Mouse (Mus musculus): Measurements from ENCODE around the gene 1110008L16Rik. TPM values are rescaled to one million over a fixed set of nuclear protein-coding genes. Genes with fewer than 3 reads are reported as not detected.
"Not testable (repeated sequence)": the region's sequence is repeated elsewhere in the genome, so short reads cannot be mapped to it uniquely, and the experiment has no call there.

The 1110008L16Rik gene
- total RNA-seq (2021) = 1 to 10 TPM; 5.9 to 7.9 TPM

DNA sequence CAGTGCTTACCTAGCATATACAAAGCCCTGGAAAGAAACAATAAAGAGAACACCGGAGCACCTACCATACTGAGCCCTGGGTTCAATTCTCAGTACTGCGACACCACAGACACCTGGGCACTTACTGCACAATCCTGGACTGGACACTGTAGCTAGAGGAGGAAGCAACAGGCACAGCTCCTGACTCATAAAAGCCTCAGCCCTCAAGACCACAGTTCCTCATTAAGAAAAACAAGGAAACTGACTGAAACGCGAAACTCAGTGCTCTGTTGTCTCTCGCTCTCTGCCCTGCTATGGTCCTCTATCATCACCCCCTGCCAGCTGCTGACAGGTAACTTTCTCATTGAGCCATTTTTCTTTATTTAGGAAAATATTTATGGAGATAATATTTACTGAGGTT is at the start of gene 1110008L16Rik:
Gene 1110008L16Rik, plus strand, starts transcription at position 242 of the 400 bp plus-strand sequence.
- intact Hi-C loops (cut with DNase I) = no loop called here
- DNase-seq (ENCODE audit: extremely low spot score in 1 of 2, low spot score in 2 of 2) = no peak

DNA sequence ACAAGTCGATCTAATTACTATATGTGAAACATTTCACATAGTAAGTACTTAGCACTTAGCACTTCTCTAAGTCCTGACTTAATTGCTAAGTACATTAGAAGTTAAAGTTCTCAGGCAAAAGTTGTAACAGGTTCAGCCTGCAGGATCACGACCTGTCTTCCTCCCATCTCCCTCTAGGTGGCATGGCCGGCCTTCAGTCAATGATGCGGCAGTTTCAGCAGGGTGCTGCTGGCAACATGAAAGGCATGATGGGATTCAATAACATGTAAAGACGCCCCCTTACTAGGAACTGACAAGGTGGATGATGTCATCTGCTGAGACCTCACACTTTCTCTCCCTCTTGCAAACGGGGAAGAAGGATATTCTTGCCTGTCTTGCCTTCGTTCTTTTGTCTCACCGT is 37.4 kb upstream of the 1110008L16Rik start:
- DNase-seq (ENCODE audit: extremely low spot score in 1 of 2, low spot score in 2 of 2); intact Hi-C loops (cut with DNase I): not testable (repeated sequence)

GRCm38 (mm10) chr12:55263385-55263784 is 36.0 kb upstream of the 1110008L16Rik start:
- intact Hi-C loops (cut with DNase I); DNase-seq (ENCODE audit: extremely low spot score in 1 of 2, low spot score in 2 of 2): not testable (repeated sequence)

DNA sequence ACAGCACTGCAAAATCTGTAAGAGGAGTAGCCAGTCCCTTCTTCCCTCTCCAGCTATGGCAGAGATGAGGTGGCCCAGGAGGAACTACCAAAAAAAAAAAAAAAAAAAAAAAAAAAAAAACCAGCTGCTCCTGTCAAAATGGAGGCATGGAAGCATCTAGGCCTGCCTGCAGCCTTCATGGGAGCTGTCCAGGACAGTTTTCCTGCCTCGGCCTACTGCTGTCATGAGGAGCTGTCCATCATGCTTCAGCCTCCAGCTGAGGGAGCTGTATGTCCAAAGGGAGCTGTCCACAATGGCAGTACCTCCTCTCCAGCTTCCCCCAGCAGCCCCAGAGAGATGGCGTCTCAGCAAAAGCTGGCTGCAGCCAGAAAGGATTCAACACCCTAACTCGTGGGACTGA is 27.1 kb upstream of the 1110008L16Rik start:
- intact Hi-C loops (cut with DNase I) = no loop called here
- DNase-seq (ENCODE audit: extremely low spot score in 1 of 2, low spot score in 2 of 2) = no peak

DNA sequence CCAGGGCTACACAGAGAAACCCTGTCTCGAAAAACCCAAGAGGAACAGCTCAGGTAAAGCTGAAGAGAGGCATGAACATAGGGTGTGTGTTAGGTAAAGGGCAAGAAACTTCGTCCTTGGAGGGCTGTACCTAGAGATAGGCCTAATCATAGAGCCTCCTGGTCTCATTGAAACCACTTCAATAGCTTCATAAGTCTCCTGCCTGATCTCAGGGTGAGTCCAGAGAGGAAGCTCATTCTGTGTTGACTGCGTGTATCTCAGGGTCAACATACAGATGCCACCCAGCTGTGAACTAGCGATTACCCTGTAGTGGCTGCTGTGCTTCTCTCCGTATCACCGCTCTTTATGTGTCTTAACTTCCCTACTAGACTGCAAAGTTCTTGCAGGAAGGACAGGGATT is 21.8 kb upstream of the 1110008L16Rik start:
- DNase-seq (ENCODE audit: extremely low spot score in 1 of 2, low spot score in 2 of 2); intact Hi-C loops (cut with DNase I): not testable (repeated sequence)

GRCm38 (mm10) chr12:55298112-55298511 is 1.3 kb upstream of the 1110008L16Rik start:
- no peak for DNase-seq (ENCODE audit: extremely low spot score in 1 of 2, low spot score in 2 of 2)

GRCm38 (mm10) chr12:55300820-55301351 is 1.5 kb downstream of the 1110008L16Rik start:
- intact Hi-C loops (cut with DNase I) = no loop called here
- no peak for DNase-seq (ENCODE audit: extremely low spot score in 1 of 2, low spot score in 2 of 2)

More at GRCm38 (mm10) chr12:55298112-55298511, 1.3 kb upstream of the 1110008L16Rik start:
- intact Hi-C loops (cut with DNase I) = no loop called here

DNA sequence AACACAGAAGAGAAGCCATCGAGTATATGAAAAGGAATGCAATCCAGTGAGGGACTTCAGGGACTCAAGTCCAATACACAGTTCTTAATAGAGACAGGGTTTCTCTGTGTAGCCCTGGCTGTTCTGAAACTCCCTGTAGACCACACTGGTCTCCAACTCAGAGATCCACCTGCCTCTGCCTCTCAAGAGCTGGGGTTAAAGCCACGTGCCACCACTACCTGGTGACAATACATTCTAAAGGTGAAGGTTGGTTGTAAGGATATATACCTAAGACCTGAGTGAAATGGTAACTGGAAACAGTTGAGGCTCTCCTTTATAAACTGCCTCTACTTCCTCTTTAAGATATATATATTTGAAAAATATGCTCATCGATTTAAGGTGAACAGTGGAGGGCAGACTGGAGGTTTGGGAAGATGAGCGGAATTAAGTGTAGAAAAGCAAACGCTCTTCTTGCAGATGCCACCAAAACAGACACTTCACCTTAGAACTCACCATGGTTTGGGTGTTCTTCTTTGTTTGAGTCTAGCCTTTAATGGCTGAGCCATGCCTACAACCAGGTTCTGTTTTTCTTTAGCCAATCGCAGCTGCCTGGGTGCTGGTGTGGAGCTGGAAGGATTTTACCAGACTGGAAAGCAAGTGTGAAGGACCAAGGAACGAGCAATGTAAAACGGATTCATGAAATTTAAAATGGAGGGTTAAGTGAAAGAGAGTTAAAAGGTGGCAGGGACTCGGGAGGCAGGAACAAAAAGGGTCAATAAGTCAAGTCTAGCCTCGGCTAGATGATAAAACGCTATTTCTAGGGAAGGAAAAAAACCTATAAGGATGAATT is 2.3 kb downstream of the 1110008L16Rik start:
- no peak for DNase-seq (ENCODE audit: extremely low spot score in 1 of 2, low spot score in 2 of 2)

DNA sequence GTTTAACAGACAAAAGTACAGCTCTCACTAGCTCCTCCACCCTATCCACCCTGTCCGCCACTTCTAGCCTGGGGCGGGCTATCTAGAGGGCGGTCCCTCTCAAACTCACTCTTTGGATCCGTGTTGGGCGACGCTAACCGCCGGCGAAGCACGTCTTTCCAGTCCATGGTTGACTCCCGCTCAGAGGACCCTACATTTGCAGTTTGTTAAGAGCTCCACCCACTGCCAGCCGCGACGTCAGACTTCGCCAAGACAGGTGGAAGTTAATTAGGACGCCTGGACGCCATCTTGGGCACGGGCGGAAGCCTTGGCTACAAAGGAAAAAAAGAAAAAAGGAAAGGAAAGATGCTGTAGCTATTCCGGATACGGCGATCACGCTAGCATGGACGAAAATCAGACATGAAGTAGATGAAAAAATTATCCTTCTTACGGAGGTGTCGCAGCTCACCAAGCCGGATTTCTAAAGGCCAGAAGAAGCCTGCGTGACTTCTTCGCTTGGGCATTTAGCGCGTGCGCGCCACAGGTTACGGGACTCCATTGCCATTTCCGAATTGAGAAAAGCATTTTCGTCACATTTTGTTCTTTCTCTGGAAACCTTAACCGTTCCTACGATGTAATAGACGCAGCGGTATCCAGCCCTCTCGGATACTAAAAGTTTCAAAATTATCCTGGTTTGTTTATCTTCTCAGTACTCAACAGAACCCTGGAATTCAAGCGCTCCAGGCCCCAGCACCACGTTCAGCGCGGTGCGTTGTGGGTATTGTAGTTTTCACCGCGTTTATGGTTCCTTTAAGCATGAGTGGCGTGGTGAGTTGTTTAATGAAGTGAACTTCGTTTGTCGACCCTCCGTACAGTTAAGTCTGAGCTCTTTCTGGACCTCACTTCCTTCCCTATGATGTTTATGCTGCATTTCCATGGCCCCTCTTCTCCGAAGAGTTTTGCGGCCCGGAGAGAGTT is 3.4 kb downstream of the 1110008L16Rik start, which contains the start of gene Ppp2r3c:
Gene Ppp2r3c, minus strand, starts transcription at position 514 of the 957 bp plus-strand sequence.
- peak; percentile 93 for DNase-seq (ENCODE audit: extremely low spot score in 1 of 2, low spot score in 2 of 2)
- intact Hi-C loops (cut with DNase I) = no loop called here

More for the DNA sequence above, 2.3 kb downstream of the 1110008L16Rik start:
- intact Hi-C loops (cut with DNase I) = no loop called here

DNA sequence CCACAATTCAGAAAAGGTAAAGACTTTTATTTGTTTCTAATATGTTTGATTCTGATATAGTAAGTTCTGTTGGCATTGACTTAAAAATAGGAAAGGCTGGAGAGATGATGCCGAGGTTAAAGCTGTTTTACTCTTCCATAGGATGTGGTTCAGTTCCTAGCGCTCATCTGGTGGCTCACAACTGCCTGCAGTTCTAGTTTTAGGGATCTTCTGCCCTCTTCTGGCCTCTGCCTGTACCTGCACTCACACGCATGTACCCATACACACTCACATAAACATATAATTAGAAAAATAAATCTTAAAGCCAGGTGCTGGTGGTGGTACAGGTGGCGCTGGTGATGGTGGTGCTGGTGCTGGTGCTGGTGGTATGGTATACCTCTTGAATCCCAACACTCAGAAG is 7.0 kb downstream of the 1110008L16Rik start:
- intact Hi-C loops (cut with DNase I) = no loop called here
- no peak for DNase-seq (ENCODE audit: extremely low spot score in 1 of 2, low spot score in 2 of 2)

GRCm38 (mm10) chr12:55307566-55307965 is 8.2 kb downstream of the 1110008L16Rik start:
- no peak for DNase-seq (ENCODE audit: extremely low spot score in 1 of 2, low spot score in 2 of 2)
- intact Hi-C loops (cut with DNase I) = no loop called here

DNA sequence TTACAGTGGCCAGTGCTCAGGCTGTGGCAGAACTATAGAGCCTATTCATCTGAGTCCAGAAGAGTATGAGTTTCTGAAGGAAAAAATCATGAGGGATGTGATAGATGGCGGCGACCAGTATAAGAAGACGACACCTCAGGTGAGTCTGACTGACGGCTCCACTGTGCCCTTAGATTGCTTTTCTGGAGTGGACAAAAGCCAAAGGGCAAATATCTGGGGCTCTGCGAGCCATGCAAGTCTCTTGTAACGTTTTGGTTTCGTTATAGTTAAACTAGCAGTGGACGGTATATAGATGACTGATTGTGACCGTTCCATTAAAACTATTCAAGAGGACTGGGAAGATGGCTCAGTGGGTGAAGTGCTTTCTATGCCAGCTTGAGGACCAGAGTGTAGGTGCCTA is 9.4 kb downstream of the 1110008L16Rik start:
- intact Hi-C loops (cut with DNase I) = no loop called here
- DNase-seq (ENCODE audit: extremely low spot score in 1 of 2, low spot score in 2 of 2) = no peak

- intact Hi-C loops (cut with DNase I) = no loop called here
These were observed 10.1 kb downstream of the 1110008L16Rik start for GRCm38 (mm10) chr12:55309501-55309900.

DNA sequence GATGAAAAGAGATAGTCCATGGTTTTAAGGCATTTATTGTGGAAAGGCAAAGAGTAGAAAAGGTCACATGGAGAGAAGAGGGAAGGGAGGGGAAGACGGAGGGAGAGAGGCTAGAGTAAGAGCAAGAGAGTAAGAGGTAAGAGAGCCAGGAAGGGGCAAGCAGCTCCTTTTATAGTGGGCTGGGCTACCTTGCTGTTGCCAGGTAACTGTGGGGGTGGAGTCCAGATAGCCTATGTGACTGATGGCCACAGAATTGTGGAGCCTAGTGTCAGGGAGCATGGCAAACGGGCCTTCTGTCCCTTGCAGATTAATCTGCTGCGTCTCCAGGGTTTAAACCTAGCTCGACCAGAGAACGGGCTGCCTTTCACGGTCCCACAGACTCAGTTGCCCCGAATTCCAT is 12.5 kb downstream of the 1110008L16Rik start:
- DNase-seq (ENCODE audit: extremely low spot score in 1 of 2, low spot score in 2 of 2) = no peak
- intact Hi-C loops (cut with DNase I) = loop anchor here (5.0 to 10.0 kb wide), 2 partner anchors 85 to 523 kb away; partner anchors contain the start of gene Brms1l

More at GRCm38 (mm10) chr12:55309501-55309900, 10.1 kb downstream of the 1110008L16Rik start:
- no peak for DNase-seq (ENCODE audit: extremely low spot score in 1 of 2, low spot score in 2 of 2)

- DNase-seq (ENCODE audit: extremely low spot score in 1 of 2, low spot score in 2 of 2) = no peak
- intact Hi-C loops (cut with DNase I) = loop anchor here (2.0 to 10.0 kb wide), 3 partner anchors 83 to 521 kb away; partner anchors contain the start of gene Brms1l
These were observed 14.5 kb downstream of the 1110008L16Rik start for GRCm38 (mm10) chr12:55313901-55314300.

- peak; percentile 70 to 76 for DNase-seq (ENCODE audit: extremely low spot score in 1 of 2, low spot score in 2 of 2)
- intact Hi-C loops (cut with DNase I) = loop anchor here (2.0 to 10.0 kb wide), 2 partner anchors 184 to 520 kb away; partner anchors contain the start of gene Brms1l
These were observed 15.8 kb downstream of the 1110008L16Rik start for GRCm38 (mm10) chr12:55315192-55315591.

DNA sequence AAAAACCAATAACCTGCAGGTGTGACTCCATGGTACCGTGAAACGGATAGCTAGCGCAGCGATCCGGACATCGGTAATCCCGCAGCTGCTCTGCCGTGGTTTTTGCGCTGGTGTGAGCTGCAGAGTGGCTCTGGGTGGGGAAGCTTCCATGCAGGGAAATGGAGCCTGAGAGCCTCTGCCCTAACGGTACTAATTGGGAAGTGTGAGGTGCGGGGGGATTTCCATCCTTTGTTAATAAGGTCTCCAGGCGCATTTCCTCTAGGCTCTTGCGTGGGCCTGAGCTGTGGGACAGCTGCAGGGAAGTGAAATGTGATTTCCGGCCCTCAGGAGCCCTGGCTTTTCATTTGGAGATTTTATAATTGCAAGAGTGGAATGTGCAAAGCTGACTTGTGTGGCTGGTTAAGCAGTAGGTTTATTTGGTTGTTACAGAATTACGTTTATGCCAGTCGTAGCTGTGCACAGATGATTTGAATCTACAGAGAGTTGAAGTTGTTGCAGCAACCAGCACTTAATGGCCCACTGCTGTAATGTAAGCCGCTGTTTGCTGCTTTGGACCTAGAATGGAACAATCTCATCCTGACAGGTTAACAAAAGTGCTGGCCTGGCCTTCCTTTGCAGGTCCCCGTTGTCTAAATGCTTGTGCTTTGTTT is 22.4 kb downstream of the 1110008L16Rik start:
- DNase-seq (ENCODE audit: extremely low spot score in 1 of 2, low spot score in 2 of 2) = peak in 1 of 2 experiments; percentile 32
- intact Hi-C loops (cut with DNase I) = no loop called here

DNA sequence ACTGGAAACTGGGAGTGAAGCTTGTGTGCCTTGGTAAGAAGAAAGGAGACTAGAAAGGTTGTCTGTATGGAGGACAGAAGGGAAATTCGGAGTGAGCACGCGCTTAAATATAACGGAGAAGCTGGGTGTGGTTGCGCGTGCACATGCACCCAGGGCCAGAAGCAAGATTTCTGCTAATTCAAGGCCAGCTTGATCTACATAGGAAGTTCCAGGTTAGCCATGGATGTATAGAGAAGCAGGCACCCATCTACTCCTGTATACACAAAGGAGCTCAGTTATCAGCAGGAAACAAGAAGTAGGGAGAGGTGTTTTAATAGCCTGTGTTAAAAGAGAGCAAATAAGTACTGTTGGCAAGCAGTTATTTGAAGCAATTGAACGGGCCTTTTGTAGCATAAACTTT is 26.3 kb downstream of the 1110008L16Rik start:
- intact Hi-C loops (cut with DNase I) = no loop called here

More for the DNA sequence above, 26.3 kb downstream of the 1110008L16Rik start:
- no peak for DNase-seq (ENCODE audit: extremely low spot score in 1 of 2, low spot score in 2 of 2)
